Mouse (Mus musculus) forebrain, embryonic 10.5 days (tissue): ENCODE results near the gene Thbs4. TPM values are rescaled to one million over a fixed set of nuclear protein-coding genes. Genes with fewer than 3 reads are reported as not detected.

Source experiments
- DNase-seq: peaks from one replicate; pipeline ENCODE4 v3.0.0-alpha.2; 2017; ENCODE audit warnings: low spot score; ENCODE audit errors: extremely low spot score
- H3K27ac ChIP-seq: fragments of 300-500 bp; sonication (generic); 2 replicates; pipeline ENCODE4 v1.5.1; 2016; ENCODE audit warnings: mild to moderate bottlenecking
- H3K27me3 ChIP-seq: fragments of 300-500 bp; sonication (generic); 2 replicates; pipeline ENCODE4 v1.6.1; 2016; ENCODE audit warnings: mild to moderate bottlenecking; ENCODE audit not compliant: poor library complexity, severe bottlenecking
- H3K36me3 ChIP-seq: fragments of 300-500 bp; sonication (generic); replicated peaks from 2 replicates; pipeline ENCODE4 v1.6.1; 2016; ENCODE audit warnings: mild to moderate bottlenecking, moderate library complexity
- H3K4me1 ChIP-seq: fragments of 300-500 bp; sonication (generic); 2 replicates; pipeline ENCODE4 v1.6.1; 2016
- H3K4me3 ChIP-seq: fragments of 300-500 bp; sonication (generic); 2 replicates; pipeline ENCODE4 v1.5.1; 2016; ENCODE audit warnings: mild to moderate bottlenecking, moderate library complexity
- H3K9me3 ChIP-seq: fragments of 300-500 bp; sonication (generic); 2 replicates; pipeline ENCODE4 v1.6.1; 2016; ENCODE audit warnings: mild to moderate bottlenecking, moderate library complexity
- WGBS: fragments of 180-500 bp; shearing (Covaris S2); methylation state at CpG from one replicate; pipeline ENCODE4 v1.1.7; 2016; 5-methylcytosine and 5-hydroxymethylcytosine counted together
- polyA plus RNA-seq: library from polyadenylated mRNA; unstranded; fragments of >200 nt; fragmentation: Nextera tagmentation; extraction: Ambion mirVana; gene quantifications from 2 replicates; pipeline ENCODE4 v1.2.1, GENCODE M21; 2016

Gene Thbs4
- polyA plus RNA-seq, 1 experiment from 2014 or later, result 2.3 TPM

DNA sequence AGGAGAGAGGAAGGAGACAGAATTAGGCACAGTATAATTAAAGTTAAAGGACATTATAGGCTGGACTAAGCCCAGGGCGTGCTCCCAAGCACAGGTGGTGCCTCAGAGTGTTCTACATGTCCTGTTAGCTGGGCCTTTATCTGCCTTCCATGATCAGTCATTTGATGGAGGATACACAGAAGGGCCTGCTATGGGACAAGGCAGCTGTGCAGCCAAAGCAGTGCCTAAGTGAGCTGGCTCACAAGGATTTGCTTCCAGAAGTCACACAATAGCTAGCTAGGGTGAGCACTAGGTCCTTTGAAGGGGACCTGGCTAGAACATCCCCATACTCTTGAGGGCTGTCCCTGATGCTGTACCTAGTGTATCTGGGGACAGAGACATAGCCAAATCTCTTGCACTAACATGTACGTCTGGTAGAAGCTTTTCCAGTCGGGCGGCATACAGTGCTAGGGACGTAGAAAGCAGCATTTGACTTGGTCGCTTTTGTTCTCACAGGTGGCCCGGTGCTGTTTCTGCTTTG lies 89.5 kb downstream of the Thbs4 start:
- Histone ChIP-seq H3K4me3 (no peak overlapping the region), H3K36me3 (peaks cover 10% of the 10 kb centered on the region; the same call in 1 of the 2 replicates), H3K4me1 (peaks cover 50% of the 10 kb centered on the region), H3K27ac (no peak overlapping the region), H3K9me3 (no peaks in the 10 kb centered on the region), H3K27me3 (peaks cover 29% of the 10 kb centered on the region)
- DNase-seq, result no peak
- 90% methylated on average over 7 of the region's 7 CpGs for WGBS

DNA sequence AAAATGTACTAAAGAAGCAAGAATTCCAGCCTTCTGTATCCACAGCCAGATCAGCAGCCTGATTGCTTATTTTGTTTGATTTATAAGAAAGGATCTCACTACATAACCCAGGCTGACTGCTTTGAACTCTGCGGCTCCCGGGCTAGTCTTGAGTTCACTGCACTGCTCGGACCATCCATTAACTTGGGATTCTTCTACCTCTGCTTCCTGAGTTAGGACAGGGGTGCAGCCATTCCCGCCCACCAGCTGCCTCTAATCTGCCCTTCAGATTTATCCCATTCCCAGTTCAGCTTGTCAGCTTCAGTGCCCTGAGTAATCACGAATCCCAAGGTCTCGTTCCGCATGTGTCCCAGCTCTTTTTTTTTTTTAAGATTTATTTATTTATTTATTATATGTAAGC lies 90.4 kb downstream of the Thbs4 start:
- 69% methylated on average over 7 of the region's 7 CpGs for WGBS
- H3K27me3 ChIP-seq, result peaks cover 29% of the 10 kb centered on the region

GRCm38 (mm10) chr13:92703241-92704027 lies 91.2 kb downstream of the Thbs4 start:
- peak overlapping the region; percentile 56 for H3K27ac ChIP-seq
- 30% methylated on average over 8 of the region's 8 CpGs for WGBS
- H3K27me3 ChIP-seq, result peaks cover 29% of the 10 kb centered on the region
- H3K4me1 ChIP-seq, result peaks cover 45% of the 10 kb centered on the region
- H3K36me3 ChIP-seq, result peaks cover 10% of the 10 kb centered on the region; the same call in 1 of the 2 replicates
- H3K9me3 ChIP-seq, result no peaks in the 10 kb centered on the region
- no peak overlapping the region for H3K4me3 ChIP-seq
- DNase-seq, result peak; percentile 72

More for the DNA sequence above, 90.4 kb downstream of the Thbs4 start:
- no peak for DNase-seq
- Histone ChIP-seq H3K36me3 (peaks cover 10% of the 10 kb centered on the region; the same call in 1 of the 2 replicates), H3K9me3 (no peaks in the 10 kb centered on the region), H3K4me3 (no peak overlapping the region), H3K27ac (0 out of 2 replicates have a peak overlapping the region, but pooled peaks have one; percentile 13), H3K4me1 (peaks cover 45% of the 10 kb centered on the region)

- Histone ChIP-seq H3K27ac (no peak overlapping the region), H3K4me3 (no peak overlapping the region), H3K36me3 (peaks cover 8% of the 10 kb centered on the region; the same call in 1 of the 2 replicates), H3K9me3 (no peaks in the 10 kb centered on the region), H3K27me3 (peaks cover 29% of the 10 kb centered on the region), H3K4me1 (peaks cover 46% of the 10 kb centered on the region)
- no peak for DNase-seq
- 88% methylated on average over 5 of the region's 5 CpGs for WGBS
These were observed 92.6 kb downstream of the Thbs4 start for GRCm38 (mm10) chr13:92702035-92702434.

Other genes starting within 250 kb of the Thbs4 start
- not detected in 2 replicates for gene Spz1, start 218.6 kb downstream of the Thbs4 start, polyA plus RNA-seq
- 8.2 and 8.9 TPM in 2 replicates for gene Serinc5, start 183.7 kb downstream of the Thbs4 start, polyA plus RNA-seq
- gene Mtx3, start 49.9 kb upstream of the Thbs4 start, polyA plus RNA-seq, result 2.9 and 3.2 TPM in 2 replicates